Mouse (Mus musculus): Measurements from ENCODE around the gene Gstz1. TPM values are rescaled to one million over a fixed set of nuclear protein-coding genes. Genes with fewer than 3 reads are reported as not detected.
"Not testable (repeated sequence)": the region's sequence is repeated elsewhere in the genome, so short reads cannot be mapped to it uniquely, and the experiment has no call there.

The Gstz1 gene
- total RNA-seq, 2 experiments from 2014 or later, result 38.3 to 43.6 TPM

DNA sequence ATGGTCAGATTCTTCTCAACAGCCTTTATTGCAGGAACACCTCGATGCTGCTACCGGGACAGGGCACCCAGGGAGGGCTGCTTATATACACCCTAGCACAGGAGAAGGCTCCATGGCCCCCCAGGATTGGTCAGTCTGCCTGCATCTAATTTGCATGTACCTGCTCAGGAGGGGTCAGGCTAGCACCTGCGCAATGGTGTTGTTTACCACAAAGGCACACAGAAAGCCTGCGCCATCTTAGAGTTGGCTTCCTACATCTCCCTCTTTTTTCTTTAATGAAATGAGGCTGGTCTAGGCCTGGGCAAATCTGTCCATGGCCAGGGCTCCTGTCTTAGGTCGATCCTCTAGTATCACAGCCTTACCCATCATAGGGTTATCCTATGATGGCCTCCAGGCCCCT, 2.5 kb downstream of the Gstz1 start:
- no peak for ATAC-seq (replicated peaks; ENCODE audit: low FRiP score, low TSS enrichment, poor library complexity, severe bottlenecking)

DNA sequence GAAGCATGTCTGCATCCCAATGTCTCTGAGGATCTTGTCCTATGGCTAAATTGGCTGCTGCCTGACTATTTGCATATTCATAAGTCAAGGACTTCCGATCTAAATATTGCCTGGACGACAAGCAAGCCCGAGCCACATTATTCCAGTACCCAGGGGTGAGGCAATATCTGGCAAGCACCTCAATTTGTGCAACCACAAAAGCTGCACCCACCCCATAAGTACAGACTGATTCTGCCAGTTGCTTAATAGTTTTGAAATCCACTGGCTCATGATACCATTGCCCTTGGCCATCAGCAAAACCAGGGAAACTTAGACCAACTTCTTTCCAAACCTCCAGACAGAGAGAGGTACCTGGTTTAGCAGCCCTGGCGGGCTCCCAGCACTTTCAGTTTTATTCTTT, 7.5 kb downstream of the Gstz1 start:
- not testable (repeated sequence) for ATAC-seq (replicated peaks; ENCODE audit: low FRiP score, low TSS enrichment, poor library complexity, severe bottlenecking)

DNA sequence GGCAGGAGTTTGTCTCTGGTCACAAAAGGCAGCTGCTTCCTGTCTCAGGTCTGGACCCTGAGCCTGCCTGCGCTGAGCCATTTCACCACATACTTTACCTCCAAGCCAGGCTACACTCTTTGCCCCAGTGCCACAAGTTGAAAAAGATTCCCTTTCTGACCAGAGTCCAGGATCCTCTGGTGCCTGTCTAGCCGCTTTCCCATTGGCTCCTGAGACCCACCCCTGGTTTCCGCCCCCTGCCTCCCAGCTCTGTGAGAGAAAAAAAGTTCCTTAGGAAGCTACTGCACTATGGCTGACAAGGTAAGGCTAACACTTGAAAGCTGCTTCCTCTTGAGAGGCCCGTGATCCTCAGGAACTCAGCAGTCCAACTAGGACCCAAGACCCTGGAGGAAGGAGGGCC, 10.4 kb downstream of the Gstz1 start:
- no peak for ATAC-seq (replicated peaks; ENCODE audit: low FRiP score, low TSS enrichment, poor library complexity, severe bottlenecking)

DNA sequence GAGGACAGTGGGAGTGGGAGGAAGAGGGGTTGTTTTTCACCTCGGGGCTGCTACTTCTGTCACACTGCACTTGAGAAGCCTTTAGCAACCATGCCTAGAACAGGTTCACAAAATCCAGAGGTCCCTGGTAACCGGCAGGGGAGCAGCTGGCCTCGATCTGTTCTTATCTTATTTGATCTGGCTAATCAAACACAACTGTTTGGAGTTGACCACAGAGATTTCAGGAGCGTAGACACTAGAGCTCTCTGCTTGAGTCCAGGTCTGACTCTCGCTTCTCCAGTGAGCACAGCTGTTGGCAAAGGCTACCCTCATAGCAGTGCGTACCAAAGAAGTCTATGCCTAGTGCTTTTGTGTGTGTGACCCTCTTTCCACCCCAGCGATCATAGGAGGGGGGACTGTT, 11.1 kb downstream of the Gstz1 start:
- no peak for ATAC-seq (replicated peaks; ENCODE audit: low FRiP score, low TSS enrichment, poor library complexity, severe bottlenecking)

DNA sequence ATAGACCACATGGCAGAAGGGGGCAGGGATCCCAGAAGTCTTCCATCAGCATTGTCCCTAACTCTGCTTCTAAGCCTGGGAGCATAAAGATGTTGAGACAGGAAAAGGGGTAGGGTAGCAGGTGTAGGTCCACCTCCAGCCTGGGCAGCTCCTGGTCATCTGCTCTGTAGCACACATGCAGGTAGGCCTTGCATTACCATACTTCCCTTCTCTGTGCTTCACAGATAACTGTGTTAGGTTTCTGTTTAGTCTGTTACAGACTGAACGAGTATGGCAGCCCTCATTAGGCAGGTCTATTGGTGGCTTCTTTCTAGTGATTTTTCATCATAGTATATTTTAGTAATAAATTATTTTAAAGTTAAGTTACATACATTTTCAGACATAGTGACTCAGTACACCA, 13.3 kb downstream of the Gstz1 start:
- ATAC-seq (replicated peaks; ENCODE audit: low FRiP score, low TSS enrichment, poor library complexity, severe bottlenecking), result no peak

DNA sequence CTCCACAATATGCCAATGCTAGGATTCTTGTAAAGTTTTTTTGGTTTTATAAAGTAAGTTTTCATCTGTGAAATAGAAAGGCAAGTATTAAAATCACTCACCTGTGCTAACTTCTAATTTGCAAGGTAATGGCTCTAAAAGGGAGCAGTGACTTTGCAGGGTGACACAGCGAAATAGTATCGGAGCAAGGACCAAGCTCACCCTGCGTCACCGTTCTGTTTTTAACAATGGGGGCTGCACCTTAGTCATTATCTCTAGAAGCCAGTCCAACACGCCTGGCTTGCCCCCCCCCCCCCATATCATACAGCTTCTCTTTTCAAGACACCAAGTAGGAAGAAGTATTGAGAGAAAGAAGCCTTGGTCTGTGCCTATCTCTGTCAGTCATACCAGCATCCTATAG, 13.8 kb downstream of the Gstz1 start:
- ATAC-seq (replicated peaks; ENCODE audit: low FRiP score, low TSS enrichment, poor library complexity, severe bottlenecking), result peak; percentile 80

DNA sequence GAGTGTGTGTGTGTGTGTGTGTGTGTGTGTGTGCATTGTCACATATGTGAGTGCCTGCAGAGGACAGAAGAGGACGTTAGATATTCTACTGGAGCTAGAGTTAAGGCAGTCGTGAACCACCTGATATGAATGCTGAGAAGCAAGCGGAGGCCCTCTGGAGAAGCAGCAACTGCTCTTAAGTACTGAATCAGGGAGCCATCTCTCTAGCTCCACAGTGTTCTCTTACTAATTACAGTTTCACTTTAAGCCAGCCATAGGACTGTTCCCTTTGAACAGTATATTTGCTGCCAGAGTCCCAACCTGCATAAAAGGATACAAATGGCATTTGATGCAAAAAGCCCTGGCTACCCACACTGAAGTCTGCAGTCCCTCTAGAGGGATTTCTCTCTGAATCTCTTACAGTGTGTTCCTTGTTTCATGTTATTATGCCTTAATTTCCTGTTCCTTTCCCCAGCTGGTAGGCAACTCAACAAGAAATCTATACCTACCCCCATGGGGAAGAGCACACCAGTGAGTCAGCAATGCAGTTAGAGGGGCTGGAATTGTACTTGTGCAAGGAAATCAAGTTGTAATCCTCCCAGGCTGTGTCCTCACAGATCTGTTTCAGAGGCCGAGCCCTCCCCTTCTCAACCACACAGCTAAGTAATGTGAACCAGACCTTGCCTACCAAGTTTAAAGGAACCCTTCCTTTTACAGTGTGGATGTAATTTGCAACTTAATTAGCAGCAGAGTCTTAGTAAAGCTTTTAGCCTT, 28.4 kb downstream of the Gstz1 start:
- no peak for ATAC-seq (replicated peaks; ENCODE audit: low FRiP score, low TSS enrichment, poor library complexity, severe bottlenecking)

DNA sequence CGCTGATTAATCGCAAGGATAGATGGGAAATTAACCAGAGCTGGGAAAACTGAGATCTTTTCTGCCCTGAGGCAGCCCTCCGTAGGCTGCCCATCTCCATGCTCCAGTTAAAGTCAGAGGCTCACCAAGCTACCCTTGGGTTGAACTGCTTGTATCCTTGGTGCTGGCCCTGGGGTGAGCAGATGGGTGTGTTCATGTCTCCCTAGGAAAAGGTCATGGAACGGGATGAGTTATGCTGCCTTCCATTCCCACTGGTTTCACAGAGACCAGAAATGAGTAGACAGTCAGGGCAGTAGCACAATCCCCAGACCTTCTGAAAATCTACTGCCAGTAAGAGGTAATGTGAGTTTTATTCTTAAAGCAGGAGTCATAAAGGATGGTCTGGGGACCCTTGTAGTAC, 30.7 kb downstream of the Gstz1 start:
- ATAC-seq (replicated peaks; ENCODE audit: low FRiP score, low TSS enrichment, poor library complexity, severe bottlenecking), result no peak

DNA sequence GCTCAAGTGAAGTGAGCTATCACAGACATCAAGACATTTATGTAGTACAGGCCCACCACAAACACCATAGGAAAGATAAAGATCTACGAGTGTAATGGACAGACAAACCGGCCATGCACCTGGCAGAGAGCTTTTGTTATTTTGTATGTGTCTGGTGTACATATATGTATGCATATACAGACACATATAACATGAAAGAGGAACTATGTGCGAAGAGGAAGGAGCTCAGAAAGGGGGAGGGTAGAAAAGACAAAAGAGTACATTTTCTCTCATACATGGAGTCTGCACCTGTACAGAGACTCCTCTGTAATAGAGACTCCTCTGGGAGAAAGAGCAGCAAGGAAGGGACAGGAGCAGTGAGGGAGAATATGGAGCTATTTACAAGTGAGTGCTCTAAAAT, 46.0 kb downstream of the Gstz1 start:
- ATAC-seq (replicated peaks; ENCODE audit: low FRiP score, low TSS enrichment, poor library complexity, severe bottlenecking), result no peak

DNA sequence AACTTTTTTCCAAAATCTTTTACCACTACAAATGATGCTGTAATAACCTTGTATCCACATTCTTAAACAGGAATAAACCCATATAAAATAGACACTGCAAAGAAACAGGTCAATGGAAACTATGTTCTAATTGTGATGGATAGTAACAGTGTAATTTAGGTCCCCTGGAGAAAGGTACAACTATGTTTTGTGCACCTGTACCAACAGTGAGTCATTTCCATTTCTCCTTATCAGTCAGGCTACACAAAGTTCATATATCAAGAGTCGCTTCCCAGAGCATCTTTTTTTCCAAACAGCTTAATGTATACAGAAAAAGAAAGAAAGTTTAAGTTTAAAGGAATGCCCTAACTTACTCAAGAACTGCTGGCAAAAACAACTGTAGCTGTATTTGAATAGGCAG, 48.1 kb downstream of the Gstz1 start:
- no peak for ATAC-seq (replicated peaks; ENCODE audit: low FRiP score, low TSS enrichment, poor library complexity, severe bottlenecking)

DNA sequence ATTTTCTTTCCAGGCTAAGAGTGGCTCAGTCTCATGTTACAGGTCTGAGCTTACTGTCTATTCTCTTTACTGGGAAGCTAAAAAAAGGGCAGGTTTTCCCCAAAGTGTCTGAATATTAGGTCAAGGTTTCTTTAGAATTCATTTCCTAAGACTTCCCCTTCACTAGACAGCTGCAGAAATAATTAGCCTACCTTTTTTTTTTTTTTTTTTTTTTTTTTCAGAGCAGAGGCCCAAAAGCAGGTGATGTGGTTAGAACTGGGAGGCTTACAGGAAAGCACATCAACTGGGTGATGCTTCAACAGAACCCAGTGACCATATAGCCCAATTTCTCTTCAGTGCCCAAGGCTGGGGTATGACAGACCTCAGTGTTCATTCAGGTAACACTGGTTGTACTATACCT, 49.3 kb downstream of the Gstz1 start:
- no peak for ATAC-seq (replicated peaks; ENCODE audit: low FRiP score, low TSS enrichment, poor library complexity, severe bottlenecking)

DNA sequence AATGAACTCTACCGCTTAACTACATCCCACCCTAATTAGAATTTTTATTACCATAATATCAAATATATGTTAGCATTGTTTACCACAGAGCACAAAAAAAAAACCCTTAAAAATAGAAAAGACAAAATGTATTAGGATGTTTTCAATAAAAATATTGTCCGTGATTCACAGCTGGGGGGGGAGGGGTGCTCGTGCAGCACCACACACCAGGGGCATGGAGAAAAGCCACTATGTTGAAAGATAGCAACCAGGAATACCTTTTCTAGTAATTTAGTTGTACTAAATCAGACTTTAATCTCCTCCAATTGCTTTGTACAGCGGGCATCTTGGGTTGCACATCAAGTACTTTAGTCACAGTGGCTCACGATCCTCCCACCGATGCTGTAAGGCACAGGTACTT, 51.8 kb downstream of the Gstz1 start:
- ATAC-seq (replicated peaks; ENCODE audit: low FRiP score, low TSS enrichment, poor library complexity, severe bottlenecking), result no peak

DNA sequence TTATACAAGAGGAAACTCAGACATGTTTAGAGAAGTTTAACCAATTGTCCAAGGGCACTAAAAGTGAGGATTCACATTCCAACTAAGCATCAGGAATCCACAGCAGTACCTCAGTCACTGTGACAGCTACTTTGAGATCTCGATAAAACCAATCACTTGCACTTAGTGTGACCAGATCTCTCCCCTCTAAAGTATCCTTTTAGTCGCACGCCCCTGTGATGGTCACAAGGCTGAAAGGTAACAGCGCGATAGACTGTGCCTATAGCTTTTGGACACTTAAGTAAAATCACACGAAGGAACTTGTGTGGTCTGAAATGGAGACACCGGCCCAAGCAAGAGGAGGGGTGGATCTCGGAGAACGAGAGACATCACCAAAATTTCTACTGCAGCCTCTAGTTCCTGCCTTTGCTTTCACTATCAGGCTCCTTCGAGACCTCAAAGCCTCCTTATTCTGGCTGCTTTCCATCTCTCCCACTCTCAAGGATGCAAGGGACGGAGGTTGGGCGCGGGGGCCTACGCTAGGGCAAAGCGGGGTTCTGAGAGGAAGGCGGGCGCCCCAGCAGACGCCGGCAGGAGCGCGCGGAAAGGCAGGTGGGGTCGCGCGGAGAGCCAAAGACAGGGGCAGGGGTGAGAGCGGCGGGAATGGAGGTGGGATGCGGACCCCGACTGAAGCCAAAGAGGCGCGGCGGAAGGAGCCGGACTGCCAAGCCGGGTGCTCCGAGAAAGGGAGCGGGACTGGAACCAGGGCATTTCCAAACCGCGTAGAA, 52.4 kb downstream of the Gstz1 start, which contains the start of gene Samd15:
Gene Samd15 (plus strand): TSS at position 518 of the 767 bp plus-strand sequence.
- ATAC-seq (replicated peaks; ENCODE audit: low FRiP score, low TSS enrichment, poor library complexity, severe bottlenecking), result peak; percentile 56

DNA sequence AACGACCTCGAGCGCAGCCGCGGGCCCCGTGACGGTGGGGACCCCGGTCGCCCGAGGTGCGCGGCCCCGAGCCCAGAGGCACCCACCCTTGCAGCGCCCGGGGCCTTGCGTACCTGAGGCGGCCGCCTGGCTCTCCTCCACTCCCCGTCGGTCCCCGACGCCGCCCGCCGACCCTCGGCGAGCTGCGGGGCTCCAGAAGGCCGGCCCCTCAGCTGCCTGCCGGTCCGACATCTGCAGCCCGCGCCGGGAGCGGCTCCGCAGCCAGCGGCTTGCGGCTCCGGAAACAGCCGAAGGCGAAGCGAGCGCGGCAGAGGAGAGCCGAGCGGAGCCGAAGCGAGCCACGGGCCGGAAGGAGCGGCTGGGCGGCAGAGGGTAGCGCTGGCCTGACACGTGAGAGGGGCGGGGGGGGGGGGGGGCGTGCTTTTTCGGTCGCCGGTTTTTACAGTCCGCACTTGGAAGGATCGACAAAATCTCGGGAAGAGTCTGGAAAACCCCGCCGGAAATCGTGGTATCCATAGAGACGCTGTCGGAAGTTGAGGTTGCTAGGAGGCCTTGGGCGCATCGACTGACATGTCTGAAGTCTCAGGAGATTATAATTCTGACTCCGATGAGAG, 53.1 kb downstream of the Gstz1 start, which contains the start of gene Tmed8:
Gene Tmed8 (minus strand): TSS at position 482 of the 614 bp plus-strand sequence.
- peak; percentile 84 for ATAC-seq (replicated peaks; ENCODE audit: low FRiP score, low TSS enrichment, poor library complexity, severe bottlenecking)

DNA sequence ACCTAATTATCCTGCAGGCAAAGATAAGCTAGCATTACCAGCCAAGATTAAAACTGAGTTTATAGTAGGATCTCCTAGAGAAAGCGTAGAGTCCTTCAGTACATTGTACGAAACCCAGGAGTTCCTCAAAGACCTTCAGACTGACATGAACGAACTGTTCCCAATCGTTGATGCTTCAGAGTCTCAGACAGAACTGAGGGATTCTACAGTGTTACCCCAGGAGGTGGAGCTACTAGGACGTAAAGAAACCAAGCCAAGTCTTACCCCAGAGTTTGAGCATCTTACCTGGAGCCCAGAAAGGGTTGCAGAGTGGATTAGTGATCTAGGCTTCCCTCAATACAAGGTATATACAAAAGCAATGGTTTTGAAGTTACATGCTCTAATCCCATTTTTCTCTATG, 54.7 kb downstream of the Gstz1 start:
- no peak for ATAC-seq (replicated peaks; ENCODE audit: low FRiP score, low TSS enrichment, poor library complexity, severe bottlenecking)

DNA sequence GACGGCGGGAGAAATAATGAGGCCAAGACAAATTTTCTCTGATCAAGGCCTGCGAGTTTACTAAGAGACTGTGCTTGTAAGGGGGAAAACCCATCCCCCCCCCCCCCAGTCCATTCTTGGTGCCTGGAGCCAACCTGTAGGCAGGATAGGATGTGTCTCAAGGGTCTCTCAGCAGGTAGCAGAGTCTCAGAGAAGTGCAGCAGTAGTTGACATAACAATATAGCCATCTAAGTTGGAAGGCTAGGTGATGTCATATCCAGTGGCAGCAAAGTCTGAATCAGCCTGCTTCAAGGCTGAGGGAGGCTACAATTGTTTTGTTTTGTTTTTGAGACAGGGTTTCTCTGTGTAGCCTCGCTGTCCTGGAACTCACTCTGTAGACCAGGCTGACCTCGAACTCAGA, 58.8 kb downstream of the Gstz1 start:
- ATAC-seq (replicated peaks; ENCODE audit: low FRiP score, low TSS enrichment, poor library complexity, severe bottlenecking), result not testable (repeated sequence)

DNA sequence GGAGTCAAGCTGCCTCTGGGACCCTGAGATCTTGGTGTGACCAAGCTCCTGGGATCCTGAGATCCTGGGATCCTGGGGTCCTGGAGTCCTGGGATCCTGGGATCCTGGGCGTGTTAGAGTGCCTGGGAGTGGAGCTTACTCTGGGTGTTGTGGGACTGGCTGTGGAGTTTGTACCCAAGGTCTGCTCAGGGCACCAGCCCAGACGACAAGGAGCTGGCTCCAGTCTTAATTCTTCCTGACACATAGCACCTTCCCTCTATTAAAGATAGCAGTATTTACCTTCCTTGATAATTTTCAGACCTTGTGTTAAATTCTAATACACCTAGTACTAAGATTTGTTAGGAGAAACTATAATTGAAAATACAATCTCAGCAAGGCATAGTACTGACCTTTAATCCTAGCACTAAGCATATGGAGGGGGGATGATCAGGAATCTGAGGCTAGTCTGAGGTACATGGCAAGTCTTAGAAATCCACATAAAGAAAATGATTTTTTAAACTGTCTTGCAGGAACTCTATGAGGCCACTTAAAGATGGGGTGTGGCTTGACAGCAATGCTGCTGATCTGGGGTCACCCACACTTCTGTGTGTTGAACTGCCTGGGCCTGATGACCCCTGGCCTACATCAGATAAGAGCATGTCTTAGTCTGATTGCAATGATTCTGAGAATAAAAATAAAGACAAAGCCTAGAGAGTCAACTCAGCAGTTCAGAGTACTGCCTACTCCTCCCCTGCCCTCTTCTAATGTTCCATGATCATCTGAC, 66.1 kb downstream of the Gstz1 start:
- ATAC-seq (replicated peaks; ENCODE audit: low FRiP score, low TSS enrichment, poor library complexity, severe bottlenecking), result no peak
